Mouse (Mus musculus) forebrain, embryonic 14.5 days (tissue): ENCODE measurements around the gene Crym. TPM values are rescaled to one million over a fixed set of nuclear protein-coding genes. Genes with fewer than 3 reads are reported as not detected.

ENCODE experiments used
- ATAC-seq: fragments of 200-750 bp; cut with Nextera tagmentation; 2 replicates; pipeline ENCODE4 v1.8.0; 2017; ENCODE audit warnings: mild to moderate bottlenecking, moderate library complexity
- DNase-seq: peaks from one replicate; pipeline ENCODE4 v3.0.0-alpha.2; 2015; ENCODE audit warnings: low spot score
- H3K27ac ChIP-seq: fragments of 300-500 bp; sonication (generic); 2 replicates; pipeline ENCODE4 v1.5.1; 2014; ENCODE audit warnings: low read depth, mild to moderate bottlenecking, control low read depth, low read length, moderate library complexity
- H3K27me3 ChIP-seq: fragments of 300-500 bp; sonication (generic); replicated peaks from 2 replicates; pipeline ENCODE4 v1.6.1; 2014; ENCODE audit warnings: low read length, control low read depth, mixed read lengths; ENCODE audit not compliant: control insufficient read depth, insufficient read depth
- H3K36me3 ChIP-seq: fragments of 300-500 bp; sonication (generic); 2 replicates; pipeline ENCODE4 v1.6.1; 2014; ENCODE audit warnings: low read length, control low read depth; ENCODE audit not compliant: control insufficient read depth, insufficient read depth
- H3K4me1 ChIP-seq: fragments of 300-500 bp; sonication (generic); 2 replicates; pipeline ENCODE4 v1.6.1; 2014; ENCODE audit warnings: antibody characterized with exemption, low read length, control low read depth; ENCODE audit not compliant: control insufficient read depth, insufficient read depth
- H3K4me2 ChIP-seq: fragments of 300-500 bp; sonication (generic); 2 replicates; pipeline ENCODE4 v1.6.1; 2014; ENCODE audit warnings: mild to moderate bottlenecking, control low read depth, low read length
- H3K4me3 ChIP-seq: fragments of 300-500 bp; sonication (generic); 2 replicates; pipeline ENCODE4 v1.5.1; 2014; ENCODE audit warnings: low read depth, low read length, control low read depth
- H3K9ac ChIP-seq: fragments of 300-500 bp; sonication (generic); 2 replicates; pipeline ENCODE4 v1.6.1; 2014; ENCODE audit warnings: mild to moderate bottlenecking, low read length, control low read depth, moderate library complexity
- H3K9me3 ChIP-seq: fragments of 300-500 bp; sonication (generic); replicated peaks from 2 replicates; pipeline ENCODE4 v1.6.1; 2016; ENCODE audit warnings: low read length, control low read depth, mixed read lengths; ENCODE audit not compliant: control insufficient read depth
- WGBS: fragments of 180-500 bp; shearing (Covaris S2); extraction: QIAGEN DNeasy Blood & Tissue Kit; methylation state at CpG from one replicate; pipeline ENCODE4 v1.1.7; 2014; 5-methylcytosine and 5-hydroxymethylcytosine counted together
- polyA plus RNA-seq: library from polyadenylated mRNA; unstranded; fragments of >200 nt; fragmentation: Nextera tagmentation; extraction: Ambion mirVana; gene quantifications from 2 replicates; pipeline ENCODE4 v1.2.1, GENCODE M21; 2014

The Crym gene
- polyA plus RNA-seq = 31.2 and 35.1 TPM in 2 replicates

- Histone ChIP-seq H3K4me2 (peak within 1 kb of the TSS; percentile 37), H3K36me3 (no peaks in the 10 kb centered on the region), H3K4me3 (peak within 1 kb of the TSS; percentile 21), H3K9ac (no peak within 1 kb of the TSS; the same call in 1 of the 2 replicates), H3K27ac (no peak within 1 kb of the TSS), H3K4me1 (no peaks in the 10 kb centered on the region), H3K27me3 (peaks cover 23% of the 10 kb centered on the region), H3K9me3 (no peaks in the 10 kb centered on the region)
- ATAC-seq (0 out of 2 replicates have a peak, but pooled peaks have one; percentile 35), DNase-seq (no peak)
- WGBS = 3% methylated on average over 26 of the region's 26 CpGs
These were observed at the start of gene Crym for GRCm38 (mm10) chr7:120201771-120202170. Gene Crym (minus strand): TSS chr7:120202111.

DNA sequence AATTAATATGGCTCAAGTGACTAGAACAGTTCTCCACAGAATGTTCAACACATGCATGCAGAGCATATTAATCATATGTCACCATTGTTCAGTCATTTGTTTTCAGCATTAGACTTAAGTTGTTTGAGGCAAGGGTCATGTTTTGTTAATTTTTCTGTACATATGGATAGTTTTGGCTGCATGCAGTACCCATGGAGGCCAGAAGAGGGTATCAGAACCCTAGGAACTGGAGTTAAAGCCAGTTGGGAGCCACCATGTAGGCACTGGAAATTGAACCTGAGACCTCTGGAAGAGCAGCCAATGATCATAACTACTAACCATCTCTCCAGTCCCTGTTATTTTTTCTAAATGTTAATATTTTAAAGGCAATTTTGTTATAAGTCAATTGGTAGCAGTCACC lies 39.2 kb upstream of the Crym start:
- Histone ChIP-seq H3K9ac (no peak overlapping the region), H3K4me3 (no peak overlapping the region), H3K9me3 (no peaks in the 10 kb centered on the region), H3K4me2 (no peak overlapping the region), H3K4me1 (no peaks in the 10 kb centered on the region), H3K27me3 (no peaks in the 10 kb centered on the region), H3K27ac (no peak overlapping the region), H3K36me3 (no peaks in the 10 kb centered on the region)
- ATAC-seq (no peak), DNase-seq (no peak)

GRCm38 (mm10) chr7:120228541-120228940 lies 26.6 kb upstream of the Crym start:
- Histone ChIP-seq H3K9me3 (no peaks in the 10 kb centered on the region), H3K27ac (no peak overlapping the region), H3K27me3 (no peaks in the 10 kb centered on the region), H3K36me3 (no peaks in the 10 kb centered on the region), H3K4me2 (no peak overlapping the region), H3K4me1 (no peaks in the 10 kb centered on the region), H3K4me3 (no peak overlapping the region), H3K9ac (no peak overlapping the region)
- ATAC-seq (no peak), DNase-seq (peak; percentile 31)

GRCm38 (mm10) chr7:120205989-120206388 lies 4.1 kb upstream of the Crym start:
- Histone ChIP-seq H3K27me3 (peaks cover 15% of the 10 kb centered on the region), H3K9me3 (no peaks in the 10 kb centered on the region), H3K4me1 (no peaks in the 10 kb centered on the region), H3K4me2 (no peak overlapping the region), H3K36me3 (no peaks in the 10 kb centered on the region), H3K9ac (no peak overlapping the region), H3K4me3 (no peak overlapping the region), H3K27ac (no peak overlapping the region)
- no peak for ATAC-seq
- WGBS = 63% methylated on average over 9 of the region's 9 CpGs
- no peak for DNase-seq

GRCm38 (mm10) chr7:120203789-120204188 lies 1.9 kb upstream of the Crym start, which contains the start of gene Abca14:
Gene Abca14 (plus strand): TSS chr7:120203961.
- WGBS = 5% methylated on average over 26 of the region's 26 CpGs
- DNase-seq = peak; percentile 71
- no peaks in the 10 kb centered on the region for H3K36me3 ChIP-seq
- peak; percentile 76 for ATAC-seq
- H3K9ac ChIP-seq = no peak within 1 kb of the TSS
- peaks cover 23% of the 10 kb centered on the region for H3K27me3 ChIP-seq
- H3K4me3 ChIP-seq = no peak within 1 kb of the TSS
- H3K4me1 ChIP-seq = no peaks in the 10 kb centered on the region
- H3K4me2 ChIP-seq = no peak within 1 kb of the TSS
- no peaks in the 10 kb centered on the region for H3K9me3 ChIP-seq
- no peak within 1 kb of the TSS for H3K27ac ChIP-seq

DNA sequence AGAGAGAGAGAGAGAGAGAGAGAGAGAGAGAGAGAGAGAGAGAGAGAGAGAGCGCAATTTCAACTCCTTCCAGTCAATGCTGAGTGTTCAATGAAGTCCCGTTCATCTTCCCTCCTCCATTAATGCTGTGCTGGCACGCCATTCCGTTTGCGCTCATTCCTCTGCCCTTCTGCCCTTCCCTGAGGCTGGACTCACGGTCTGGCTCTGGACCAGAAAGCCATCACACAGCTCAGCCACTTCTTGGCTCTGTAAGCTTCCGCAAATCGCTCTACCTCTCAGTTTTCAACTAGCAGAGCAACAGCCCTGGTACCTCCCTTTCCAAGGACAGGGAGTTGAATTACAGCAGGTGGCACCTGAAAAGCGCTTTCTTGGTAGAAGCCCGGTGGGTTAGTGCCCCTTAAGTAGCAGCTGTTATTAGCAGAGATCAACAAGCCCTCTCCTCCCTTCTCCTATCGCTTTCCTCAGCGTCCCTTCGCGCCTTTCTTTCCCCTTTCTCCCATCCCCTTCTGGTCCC lies 623 bp downstream of the Crym start:
- peak overlapping the region; percentile 21 for H3K4me3 ChIP-seq
- no peaks in the 10 kb centered on the region for H3K9me3 ChIP-seq
- no peaks in the 10 kb centered on the region for H3K4me1 ChIP-seq
- H3K27me3 ChIP-seq = peaks cover 23% of the 10 kb centered on the region
- H3K36me3 ChIP-seq = no peaks in the 10 kb centered on the region
- H3K9ac ChIP-seq = no peak overlapping the region; the same call in 1 of the 2 replicates
- WGBS = 2% methylated on average over 14 of the region's 14 CpGs
- H3K27ac ChIP-seq = no peak overlapping the region
- DNase-seq (peak; percentile 11), ATAC-seq (no peak)
- peak overlapping the region; percentile 37 for H3K4me2 ChIP-seq

- no peak overlapping the region for H3K9ac ChIP-seq
- DNase-seq (peak; percentile 43), ATAC-seq (0 out of 2 replicates have a peak, but pooled peaks have one; percentile 40)
- H3K27me3 ChIP-seq = no peaks in the 10 kb centered on the region; the same call in none of the 2 replicates
- H3K4me1 ChIP-seq = peaks cover 2% of the 10 kb centered on the region; the same call in 1 of the 2 replicates
- no peak overlapping the region for H3K27ac ChIP-seq
- no peaks in the 10 kb centered on the region for H3K9me3 ChIP-seq
- 46% methylated on average over 4 of the region's 4 CpGs for WGBS
- no peaks in the 10 kb centered on the region for H3K36me3 ChIP-seq
- H3K4me2 ChIP-seq = no peak overlapping the region
- no peak overlapping the region for H3K4me3 ChIP-seq
These were observed 6.7 kb downstream of the Crym start for GRCm38 (mm10) chr7:120195207-120195606.

GRCm38 (mm10) chr7:120192816-120193215 lies 9.1 kb downstream of the Crym start:
- Histone ChIP-seq H3K36me3 (no peaks in the 10 kb centered on the region), H3K4me3 (no peak overlapping the region), H3K9ac (no peak overlapping the region), H3K4me1 (peaks cover 3% of the 10 kb centered on the region; the same call in 1 of the 2 replicates), H3K27me3 (no peaks in the 10 kb centered on the region), H3K9me3 (no peaks in the 10 kb centered on the region), H3K4me2 (no peak overlapping the region), H3K27ac (no peak overlapping the region)
- ATAC-seq (no peak), DNase-seq (no peak)
- 88% methylated on average over 6 of the region's 6 CpGs for WGBS

GRCm38 (mm10) chr7:120192207-120192606 lies 9.7 kb downstream of the Crym start:
- WGBS = 58% methylated on average over 3 of the region's 3 CpGs
- Histone ChIP-seq H3K9me3 (no peaks in the 10 kb centered on the region), H3K27ac (no peak overlapping the region), H3K9ac (no peak overlapping the region), H3K4me1 (peaks cover 3% of the 10 kb centered on the region; the same call in 1 of the 2 replicates), H3K27me3 (no peaks in the 10 kb centered on the region), H3K4me3 (no peak overlapping the region), H3K4me2 (no peak overlapping the region), H3K36me3 (no peaks in the 10 kb centered on the region)
- DNase-seq (peak; percentile 37), ATAC-seq (no peak)
